Mouse (Mus musculus): Measurements from ENCODE around the gene Rasal2. TPM values are rescaled to one million over a fixed set of nuclear protein-coding genes. Genes with fewer than 3 reads are reported as not detected.
A peak's percentile ranks its signal among the peaks of the same experiment; 100 is the strongest.
"Not testable (repeated sequence)": the region's sequence is repeated elsewhere in the genome, so short reads cannot be mapped to it uniquely, and the experiment has no call there.

Gene Rasal2
- polyA plus RNA-seq, 1 experiment from 2014 or later, result 9.1 TPM

DNA sequence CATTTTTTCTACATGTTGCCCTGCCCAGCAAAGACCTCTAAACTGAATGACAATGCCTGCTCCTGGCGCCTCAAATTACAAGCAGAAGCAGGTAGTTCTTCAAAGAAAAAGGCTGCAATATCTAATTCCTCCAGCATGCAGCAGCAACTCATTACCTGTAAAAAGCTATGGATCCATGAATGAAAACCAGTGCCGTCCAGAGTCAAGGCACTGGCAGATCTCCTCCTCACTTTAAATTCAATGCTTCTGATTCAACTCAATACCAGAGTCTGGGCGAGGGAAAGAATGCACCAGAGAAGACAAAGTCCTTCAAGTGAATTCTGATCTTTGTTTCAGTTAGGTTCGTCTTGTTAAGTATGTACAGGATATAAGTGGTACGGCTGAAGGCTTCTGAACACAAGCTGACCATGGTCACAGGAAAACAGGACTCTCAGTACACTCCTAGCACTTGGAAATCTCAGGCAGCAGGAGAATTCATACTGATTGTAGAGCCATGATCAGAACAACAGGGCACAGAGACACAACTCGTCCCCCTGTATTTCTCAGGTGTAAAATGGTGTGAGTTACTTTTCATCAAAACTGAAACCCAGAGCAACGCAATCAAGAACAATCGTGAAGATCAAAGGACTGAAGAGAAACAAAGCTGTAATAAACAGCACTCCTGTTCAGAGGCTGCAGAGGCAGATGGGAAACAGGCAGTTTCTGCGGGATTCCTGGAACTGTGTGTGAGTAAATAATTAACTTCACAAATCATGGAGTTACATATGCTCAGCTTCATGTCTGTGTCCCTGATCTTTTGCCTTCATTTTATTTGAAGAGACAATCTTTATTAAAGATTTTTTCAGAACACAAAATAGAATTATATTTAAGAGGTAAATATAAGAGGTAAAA, 158.6 kb downstream of the Rasal2 start:
- no peak overlapping the region for H3K9ac ChIP-seq
- H3K27ac ChIP-seq, result no peak overlapping the region
- WGBS, result 51% methylated on average over 9 of the region's 9 CpGs
- no peaks in the 10 kb centered on the region for H3K4me1 ChIP-seq
- ATAC-seq (ENCODE audit: insufficient read depth, low FRiP score, low read depth), result no peak
- no peak overlapping the region for H3K4me3 ChIP-seq (replicated peaks)
- no peaks in the 10 kb centered on the region for H3K27me3 ChIP-seq (replicated peaks)
- H3K9me3 ChIP-seq, result no peaks in the 10 kb centered on the region
- H3K4me2 ChIP-seq, result no peak overlapping the region
- no peaks in the 10 kb centered on the region for H3K36me3 ChIP-seq

DNA sequence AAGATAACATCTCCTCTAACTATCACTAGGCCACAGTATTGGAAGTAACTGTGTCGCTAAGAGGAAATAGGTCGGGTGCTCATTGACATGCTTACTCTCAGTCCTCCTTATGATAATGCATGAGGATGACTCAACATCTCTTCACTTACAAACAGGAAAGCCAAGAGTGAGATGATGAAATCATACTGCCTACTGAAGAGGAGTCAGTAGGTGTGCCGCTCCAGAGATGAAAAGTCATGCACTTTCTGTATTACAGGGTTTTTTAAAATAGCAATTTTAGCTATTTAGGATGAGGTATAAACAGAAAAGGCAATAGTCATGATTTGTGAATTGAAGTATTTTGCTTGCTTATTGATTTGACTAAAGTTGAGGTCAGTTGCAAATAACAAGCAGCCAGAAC, 164.3 kb downstream of the Rasal2 start:
- Histone ChIP-seq H3K27me3 (replicated peaks) (no peaks in the 10 kb centered on the region), H3K27ac (no peak overlapping the region), H3K4me1 (no peaks in the 10 kb centered on the region), H3K36me3 (no peaks in the 10 kb centered on the region), H3K9me3 (no peaks in the 10 kb centered on the region), H3K4me2 (no peak overlapping the region), H3K9ac (no peak overlapping the region), H3K4me3 (replicated peaks) (no peak overlapping the region)
- WGBS, result 76% methylated on average over 3 of the region's 3 CpGs
- no peak for ATAC-seq (ENCODE audit: insufficient read depth, low FRiP score, low read depth)

DNA sequence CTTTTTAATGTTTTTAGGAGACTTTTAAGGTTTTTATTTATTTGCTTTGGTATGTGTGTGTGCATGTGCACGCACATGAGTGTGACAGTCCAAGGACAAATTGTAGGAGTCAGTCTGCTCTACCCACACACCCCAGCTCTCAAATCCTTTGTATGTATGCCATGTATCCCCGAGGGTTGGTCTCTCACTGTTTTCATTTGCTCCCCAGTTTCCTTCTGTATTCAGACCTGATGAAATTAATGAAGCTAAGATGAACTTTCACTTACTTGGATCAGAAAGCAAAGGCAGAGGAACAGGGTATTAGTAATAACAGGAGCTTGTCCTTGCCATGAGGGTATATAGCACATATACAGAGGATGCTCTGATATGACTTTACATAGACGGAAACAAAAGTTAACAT, 165.1 kb downstream of the Rasal2 start:
- no peaks in the 10 kb centered on the region for H3K4me1 ChIP-seq
- ATAC-seq (ENCODE audit: insufficient read depth, low FRiP score, low read depth), result no peak
- H3K4me3 ChIP-seq (replicated peaks), result no peak overlapping the region
- H3K4me2 ChIP-seq, result no peak overlapping the region
- no peaks in the 10 kb centered on the region for H3K9me3 ChIP-seq
- no peaks in the 10 kb centered on the region for H3K36me3 ChIP-seq
- no peak overlapping the region for H3K9ac ChIP-seq
- no peak overlapping the region for H3K27ac ChIP-seq
- H3K27me3 ChIP-seq (replicated peaks), result no peaks in the 10 kb centered on the region
- 81% methylated on average over 3 of the region's 3 CpGs for WGBS

DNA sequence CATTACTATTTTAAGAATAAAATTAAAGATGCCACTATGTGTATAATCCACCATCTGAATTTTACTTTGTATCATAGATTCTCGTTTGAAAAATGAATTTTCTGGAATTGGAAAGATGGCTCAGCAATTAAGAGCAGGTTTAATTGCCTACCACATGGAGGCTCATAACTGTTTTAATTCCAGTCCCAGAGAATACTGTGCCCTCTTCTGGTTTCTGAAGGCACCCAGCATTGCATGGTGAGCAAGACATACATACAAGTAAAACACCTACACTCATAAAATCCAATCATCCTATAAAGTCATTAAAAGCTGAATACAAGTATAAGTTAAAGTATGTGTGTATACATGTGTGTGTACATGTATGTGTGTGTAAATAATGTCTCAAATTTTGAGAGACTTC, 165.6 kb downstream of the Rasal2 start:
- H3K4me3 ChIP-seq (replicated peaks), result no peak overlapping the region
- H3K27me3 ChIP-seq (replicated peaks), result no peaks in the 10 kb centered on the region
- 80% methylated on average over 1 of the region's 1 CpGs for WGBS

DNA sequence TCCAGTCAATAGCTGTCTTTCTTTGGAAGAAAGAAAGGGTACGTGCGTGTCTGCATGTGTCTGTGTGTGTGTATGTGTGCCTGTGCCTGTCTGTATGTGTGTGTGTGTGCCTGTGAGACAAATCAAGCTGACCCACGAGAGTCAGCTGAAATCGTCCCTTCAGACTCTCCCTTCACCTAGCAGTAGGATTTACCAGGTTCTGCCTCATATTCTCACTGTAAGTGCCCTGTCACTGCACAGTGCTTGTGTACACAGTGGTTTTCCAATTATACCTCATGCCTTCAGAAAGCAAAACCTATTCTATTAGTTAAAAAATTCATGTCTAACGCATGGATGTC, 168.0 kb downstream of the Rasal2 start:
- 42% methylated on average over 5 of the region's 5 CpGs for WGBS

More for the DNA sequence above, 165.6 kb downstream of the Rasal2 start:
- no peak for ATAC-seq (ENCODE audit: insufficient read depth, low FRiP score, low read depth)
- Histone ChIP-seq H3K36me3 (no peaks in the 10 kb centered on the region), H3K4me1 (no peaks in the 10 kb centered on the region), H3K4me2 (no peak overlapping the region), H3K9ac (no peak overlapping the region), H3K27ac (no peak overlapping the region), H3K9me3 (no peaks in the 10 kb centered on the region)

DNA sequence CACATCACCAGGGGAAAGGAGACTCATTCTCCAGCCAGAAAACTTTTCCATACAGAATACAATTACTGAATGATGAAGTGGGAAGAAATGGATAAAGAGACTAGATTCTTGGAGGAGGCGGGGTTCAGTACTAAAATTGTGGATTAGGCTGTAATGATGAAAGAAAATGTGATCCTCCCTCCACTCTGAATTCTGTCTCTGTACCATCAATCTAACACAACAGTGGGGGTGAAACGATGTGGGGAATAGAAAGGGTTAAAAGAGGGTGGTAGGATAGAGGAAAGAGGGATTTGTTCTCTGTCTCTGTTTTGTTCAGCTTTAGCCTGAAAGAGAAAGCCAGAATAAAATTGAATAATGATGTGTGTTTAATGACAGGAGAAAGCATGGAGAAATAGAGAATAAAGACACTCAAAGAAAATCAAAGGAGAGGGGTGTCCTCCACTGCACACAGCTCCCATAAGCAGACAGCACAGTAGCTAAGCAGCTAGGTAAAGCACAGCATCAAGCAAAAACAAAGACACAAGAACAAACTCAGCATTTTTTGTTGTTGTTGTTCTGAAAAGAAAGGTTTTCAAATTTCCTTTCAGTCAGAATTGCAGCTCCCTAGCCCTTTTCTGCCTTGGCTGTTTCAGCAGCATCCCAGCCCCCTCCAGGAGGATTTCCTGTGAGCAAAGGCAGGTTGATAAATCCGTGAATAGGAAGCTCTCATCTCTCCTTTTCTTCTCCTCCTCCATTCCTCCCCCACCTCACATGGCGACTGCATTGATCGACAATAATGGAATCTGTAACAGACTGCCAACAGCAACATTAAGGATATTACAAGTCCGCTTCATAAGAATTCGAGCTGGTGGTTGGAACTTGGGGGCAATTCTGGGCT, 168.6 kb downstream of the Rasal2 start:
- WGBS, result 50% methylated on average over 7 of the region's 7 CpGs
- H3K4me3 ChIP-seq (replicated peaks), result no peak overlapping the region
- ATAC-seq (ENCODE audit: insufficient read depth, low FRiP score, low read depth), result no peak
- H3K9me3 ChIP-seq, result no peaks in the 10 kb centered on the region
- H3K4me2 ChIP-seq, result no peak overlapping the region
- H3K4me1 ChIP-seq, result no peaks in the 10 kb centered on the region
- H3K9ac ChIP-seq, result no peak overlapping the region
- no peak overlapping the region for H3K27ac ChIP-seq
- no peaks in the 10 kb centered on the region for H3K27me3 ChIP-seq (replicated peaks)
- no peaks in the 10 kb centered on the region for H3K36me3 ChIP-seq

More for the DNA sequence above, 168.0 kb downstream of the Rasal2 start:
- Histone ChIP-seq H3K27me3 (replicated peaks) (no peaks in the 10 kb centered on the region), H3K27ac (no peak overlapping the region), H3K36me3 (no peaks in the 10 kb centered on the region), H3K4me1 (no peaks in the 10 kb centered on the region), H3K4me2 (no peak overlapping the region), H3K9me3 (no peaks in the 10 kb centered on the region), H3K4me3 (replicated peaks) (no peak overlapping the region), H3K9ac (no peak overlapping the region)
- no peak for ATAC-seq (ENCODE audit: insufficient read depth, low FRiP score, low read depth)

DNA sequence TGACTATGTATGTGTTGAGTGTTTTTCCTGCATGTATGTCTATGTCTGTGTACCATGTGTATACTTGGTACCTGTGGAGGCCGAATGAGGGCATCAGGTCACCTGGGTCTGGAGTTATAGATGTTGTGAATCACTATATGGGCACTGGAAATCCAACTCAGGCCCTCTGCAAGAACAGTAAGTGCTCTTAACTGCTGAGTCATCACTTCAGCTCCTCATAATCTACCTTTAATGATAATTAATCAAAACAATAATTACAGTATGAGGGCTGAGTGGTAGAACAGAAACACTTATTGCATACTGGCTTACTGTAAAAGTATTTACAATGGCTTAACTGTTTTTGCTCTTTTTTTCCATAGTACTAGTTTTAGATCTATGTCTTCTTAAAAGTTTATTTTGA, 172.7 kb downstream of the Rasal2 start:
- Histone ChIP-seq H3K9me3 (no peaks in the 10 kb centered on the region), H3K4me3 (replicated peaks) (no peak overlapping the region), H3K9ac (no peak overlapping the region), H3K27ac (no peak overlapping the region), H3K27me3 (replicated peaks) (no peaks in the 10 kb centered on the region), H3K4me1 (no peaks in the 10 kb centered on the region), H3K36me3 (no peaks in the 10 kb centered on the region), H3K4me2 (no peak overlapping the region)
- ATAC-seq (ENCODE audit: insufficient read depth, low FRiP score, low read depth), result no peak
- 86% methylated on average over 1 of the region's 1 CpGs for WGBS

DNA sequence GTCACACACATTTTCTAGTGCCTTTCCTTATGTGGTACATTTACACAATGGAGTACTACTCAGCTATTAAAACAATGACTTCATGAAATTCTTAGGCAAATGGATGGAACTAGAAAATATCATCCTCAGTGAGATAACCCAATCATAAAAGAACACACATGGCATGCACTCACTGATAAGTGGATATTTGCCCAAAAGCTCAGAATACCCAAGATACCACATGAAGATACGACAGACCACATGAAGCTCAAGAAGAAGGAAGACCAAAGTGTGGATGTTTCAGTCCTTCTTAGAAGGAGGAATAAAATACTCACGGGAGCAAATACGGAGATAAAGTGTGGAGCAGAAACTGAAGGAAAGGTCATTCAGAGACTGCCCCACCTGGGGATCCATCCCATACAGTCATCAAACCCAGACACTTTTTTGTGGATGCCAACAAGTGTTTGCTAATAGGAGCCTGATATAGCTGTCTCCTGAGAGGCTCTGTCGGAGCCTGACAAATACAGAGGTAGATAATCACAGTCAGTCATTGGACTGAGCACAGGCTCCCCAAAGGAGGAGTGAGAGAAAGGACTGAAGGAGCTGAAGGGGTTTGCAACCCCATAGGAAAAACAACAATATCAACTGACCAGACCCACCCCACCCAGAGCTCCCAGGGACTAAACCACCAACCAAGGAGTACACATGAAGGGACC, 175.6 kb downstream of the Rasal2 start:
- not testable (repeated sequence) for H3K27me3 ChIP-seq (replicated peaks); H3K9me3 ChIP-seq; H3K4me2 ChIP-seq; H3K36me3 ChIP-seq; H3K4me3 ChIP-seq (replicated peaks); H3K9ac ChIP-seq; ATAC-seq (ENCODE audit: insufficient read depth, low FRiP score, low read depth); H3K27ac ChIP-seq; H3K4me1 ChIP-seq
- 86% methylated on average over 4 of the region's 4 CpGs for WGBS

DNA sequence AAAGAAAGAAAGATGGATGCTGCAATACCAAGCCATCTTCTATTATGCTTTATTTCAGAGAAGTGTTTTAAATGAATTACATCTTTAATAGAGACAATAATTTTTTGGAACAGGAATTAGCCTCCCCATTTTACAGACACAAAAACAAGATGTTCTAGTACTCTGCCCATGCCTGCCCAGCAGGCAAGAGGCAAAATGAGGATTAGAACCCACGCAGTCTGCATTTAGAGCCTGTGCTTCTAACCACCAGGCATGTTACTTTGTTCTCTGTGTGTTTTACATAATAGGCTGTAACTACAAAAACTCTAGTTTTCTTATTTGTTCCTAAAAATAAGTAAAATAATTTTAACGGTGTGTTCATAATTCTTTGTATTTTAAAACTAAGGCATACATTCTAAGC, 178.9 kb downstream of the Rasal2 start:
- no peak for ATAC-seq (ENCODE audit: insufficient read depth, low FRiP score, low read depth)
- no peaks in the 10 kb centered on the region for H3K27me3 ChIP-seq (replicated peaks)
- WGBS, result 87% methylated on average over 2 of the region's 2 CpGs

DNA sequence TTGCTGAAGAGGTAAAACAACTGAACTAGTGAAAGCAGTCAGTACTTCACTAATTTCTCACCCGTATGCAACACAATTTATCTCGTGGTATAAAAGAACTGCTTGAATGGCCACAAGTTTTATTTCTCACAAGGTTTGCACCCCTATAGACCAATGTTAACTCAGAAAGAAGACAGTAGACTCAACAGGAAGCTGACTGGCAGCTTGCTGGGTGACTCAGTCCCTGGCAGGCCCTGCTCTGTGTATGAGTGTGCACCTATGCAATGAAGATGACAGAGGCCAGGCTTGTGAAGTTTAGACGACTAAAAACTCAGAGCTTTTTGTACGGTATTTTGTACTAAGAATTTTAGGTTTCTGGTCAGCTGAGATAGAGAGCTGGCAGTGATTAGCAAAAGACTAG, 180.0 kb downstream of the Rasal2 start:
- Histone ChIP-seq H3K4me1 (no peaks in the 10 kb centered on the region), H3K9ac (no peak overlapping the region), H3K36me3 (no peaks in the 10 kb centered on the region), H3K4me3 (replicated peaks) (no peak overlapping the region), H3K9me3 (no peaks in the 10 kb centered on the region), H3K27me3 (replicated peaks) (no peaks in the 10 kb centered on the region), H3K4me2 (no peak overlapping the region), H3K27ac (no peak overlapping the region)
- 69% methylated on average over 4 of the region's 4 CpGs for WGBS
- ATAC-seq (ENCODE audit: insufficient read depth, low FRiP score, low read depth), result no peak

More for the DNA sequence above, 178.9 kb downstream of the Rasal2 start:
- H3K4me2 ChIP-seq, result no peak overlapping the region
- H3K9ac ChIP-seq, result no peak overlapping the region
- H3K27ac ChIP-seq, result no peak overlapping the region
- no peaks in the 10 kb centered on the region for H3K4me1 ChIP-seq
- no peaks in the 10 kb centered on the region for H3K36me3 ChIP-seq
- H3K9me3 ChIP-seq, result no peaks in the 10 kb centered on the region
- no peak overlapping the region for H3K4me3 ChIP-seq (replicated peaks)

DNA sequence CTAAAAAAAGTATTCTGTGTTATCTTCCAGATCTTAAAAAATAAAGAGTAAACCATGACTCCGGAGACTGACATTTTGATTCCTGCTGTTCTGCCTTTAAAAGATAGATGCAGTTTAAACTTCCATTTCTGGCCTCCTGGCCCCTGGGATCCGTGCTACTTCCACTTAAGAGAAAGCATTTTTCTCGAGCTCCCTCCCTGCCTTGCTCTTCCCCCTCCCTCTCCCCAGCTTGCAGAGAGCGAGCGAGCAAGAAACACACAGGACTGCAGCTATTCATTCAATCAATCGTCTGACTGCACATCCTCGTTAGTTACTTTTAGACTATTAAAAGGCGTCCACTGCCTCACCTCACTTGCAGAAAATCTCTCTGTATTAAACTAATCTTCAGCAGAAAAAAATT, 181.4 kb downstream of the Rasal2 start:
- Histone ChIP-seq H3K27me3 (replicated peaks) (no peaks in the 10 kb centered on the region), H3K36me3 (no peaks in the 10 kb centered on the region), H3K9me3 (no peaks in the 10 kb centered on the region), H3K4me3 (replicated peaks) (no peak overlapping the region), H3K9ac (no peak overlapping the region), H3K27ac (no peak overlapping the region), H3K4me2 (0 out of 2 replicates have a peak overlapping the region, but pooled peaks have one; percentile 10), H3K4me1 (no peaks in the 10 kb centered on the region)
- ATAC-seq (ENCODE audit: insufficient read depth, low FRiP score, low read depth), result no peak
- 17% methylated on average over 8 of the region's 8 CpGs for WGBS

DNA sequence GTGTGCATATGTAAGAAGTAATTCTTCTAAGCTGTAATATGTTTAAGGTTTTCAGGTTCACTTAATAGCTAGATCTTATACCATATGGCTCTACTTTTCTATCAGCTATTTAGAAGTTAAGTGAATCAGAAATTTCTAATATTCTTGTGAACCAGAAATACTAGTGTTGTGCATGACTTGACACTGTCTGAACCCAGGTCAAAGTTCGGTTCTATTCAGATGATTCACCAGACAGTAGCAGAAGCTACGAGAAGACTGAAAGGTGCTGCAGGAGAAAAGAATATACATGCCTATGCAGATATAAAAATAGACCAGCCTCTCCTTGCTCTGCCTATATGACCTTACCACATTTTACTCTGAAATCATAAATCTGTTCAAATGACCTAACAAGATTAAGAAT, 182.0 kb downstream of the Rasal2 start:
- no peaks in the 10 kb centered on the region for H3K4me1 ChIP-seq
- H3K4me3 ChIP-seq (replicated peaks), result no peak overlapping the region
- no peak for ATAC-seq (ENCODE audit: insufficient read depth, low FRiP score, low read depth)
- no peaks in the 10 kb centered on the region for H3K36me3 ChIP-seq
- H3K27me3 ChIP-seq (replicated peaks), result no peaks in the 10 kb centered on the region
- 65% methylated on average over 2 of the region's 2 CpGs for WGBS
- no peak overlapping the region for H3K9ac ChIP-seq
- no peak overlapping the region for H3K4me2 ChIP-seq
- H3K9me3 ChIP-seq, result no peaks in the 10 kb centered on the region
- no peak overlapping the region for H3K27ac ChIP-seq

Data from stomach, embryonic 15.5 days (tissue).